Mouse (Mus musculus) left cerebral cortex, postnatal 10 days (tissue): ENCODE data around the gene Ror2. TPM values are rescaled to one million over a fixed set of nuclear protein-coding genes. Genes with fewer than 3 reads are reported as not detected.

ENCODE experiments used
- DNase-seq, 2 experiments: peaks; one replicate each; pipeline ENCODE4 v3.0.0; 2021 to 2022; ENCODE audit warnings: low spot score in 2 of 2, mixed read lengths in 1 of 2; ENCODE audit errors: extremely low spot score in 1 of 2
- intact Hi-C: fragments of 180-260 bp; cut with DNase I; formaldehyde crosslinking; loops from one replicate; pipeline ENCODE4 v1.15.1; 2025
- total RNA-seq, 2 experiments: library from RNA; stranded (reverse); gene quantifications; 2 replicates each; pipeline ENCODE4 v1.2.3; 2021

Ror2 gene
- total RNA-seq, 2 experiments from 2014 or later: 1.8 to 2.1 TPM

DNA sequence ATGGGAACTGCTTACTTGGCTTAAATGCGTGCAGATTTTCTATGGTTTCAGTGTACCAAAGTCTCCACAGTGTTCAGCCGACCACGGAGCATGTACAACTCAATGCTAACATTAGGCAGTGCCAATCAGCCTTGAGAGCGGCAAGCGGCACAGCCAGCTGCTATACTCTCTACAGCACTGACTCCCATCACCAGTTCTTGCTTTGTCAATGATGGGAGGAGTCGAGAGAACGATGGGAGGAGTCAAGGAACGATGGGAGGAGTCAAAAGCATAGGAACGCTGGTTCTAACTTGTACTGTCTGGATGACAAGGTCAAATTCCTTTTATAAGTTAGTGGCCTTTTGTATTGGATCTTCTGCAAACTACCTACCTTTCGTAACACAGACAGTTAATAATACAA lies 7.0 kb downstream of the Ror2 start:
- intact Hi-C loops: no loop called here
- no peak for DNase-seq

DNA sequence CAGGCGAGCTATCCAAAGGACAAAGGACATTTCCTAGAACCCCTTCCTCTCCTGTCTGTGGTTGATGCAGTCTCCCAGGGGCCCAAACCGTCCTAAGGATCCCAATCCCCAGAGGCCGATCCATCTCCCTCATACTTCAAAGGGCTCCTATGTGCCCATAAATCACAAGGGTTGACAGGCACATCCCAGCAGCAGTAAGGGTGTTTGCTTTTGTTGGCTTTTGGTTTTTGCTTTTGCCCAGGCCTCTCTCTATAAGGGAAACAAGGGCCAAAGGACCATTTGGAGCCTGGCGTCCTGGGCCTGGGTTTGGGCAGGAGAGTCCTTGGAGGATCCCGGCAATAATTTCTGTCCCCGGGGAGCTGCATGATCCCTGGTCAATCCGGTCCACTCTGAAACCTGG lies 9.5 kb downstream of the Ror2 start:
- DNase-seq: no peak
- intact Hi-C loops: no loop called here

DNA sequence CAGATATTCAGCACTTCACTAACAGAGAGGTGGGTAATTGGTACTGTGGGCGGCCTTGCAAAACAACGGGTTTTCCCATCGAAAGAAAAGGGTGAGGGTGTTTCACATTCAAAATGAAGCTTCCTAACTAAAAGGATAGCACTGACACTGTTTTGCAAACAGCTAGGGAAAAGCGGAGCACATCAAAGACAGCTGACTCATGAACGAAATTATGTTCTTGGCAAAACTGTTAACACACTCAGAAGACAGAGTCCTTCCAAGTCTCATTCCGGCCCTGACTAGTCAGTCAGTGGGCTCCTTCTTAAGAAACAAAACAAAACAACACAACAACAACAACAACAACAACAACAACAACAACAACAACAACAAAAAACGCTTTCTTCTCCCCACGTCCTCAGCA lies 10.1 kb downstream of the Ror2 start:
- intact Hi-C loops: no loop called here
- no peak for DNase-seq

DNA sequence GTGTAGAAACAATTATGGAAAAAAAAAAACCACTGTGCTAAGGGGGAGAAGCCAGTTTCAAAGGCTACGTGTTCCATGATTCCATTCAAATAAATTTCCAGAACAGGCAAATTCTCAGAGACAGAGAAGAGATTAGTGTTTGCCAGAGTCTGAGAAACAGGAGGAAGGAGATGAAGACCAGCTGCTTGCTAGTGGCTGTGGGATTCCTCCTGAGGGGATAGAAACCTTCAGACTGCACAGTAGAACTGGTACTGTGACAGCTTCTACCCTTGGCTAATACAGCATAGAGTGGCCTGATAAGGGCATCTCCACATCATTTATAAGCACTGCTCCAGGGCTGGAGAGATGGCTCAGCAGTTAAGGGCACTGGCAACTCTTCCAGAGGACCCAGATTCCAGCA lies 11.2 kb downstream of the Ror2 start:
- intact Hi-C loops: no loop called here
- DNase-seq: no peak

DNA sequence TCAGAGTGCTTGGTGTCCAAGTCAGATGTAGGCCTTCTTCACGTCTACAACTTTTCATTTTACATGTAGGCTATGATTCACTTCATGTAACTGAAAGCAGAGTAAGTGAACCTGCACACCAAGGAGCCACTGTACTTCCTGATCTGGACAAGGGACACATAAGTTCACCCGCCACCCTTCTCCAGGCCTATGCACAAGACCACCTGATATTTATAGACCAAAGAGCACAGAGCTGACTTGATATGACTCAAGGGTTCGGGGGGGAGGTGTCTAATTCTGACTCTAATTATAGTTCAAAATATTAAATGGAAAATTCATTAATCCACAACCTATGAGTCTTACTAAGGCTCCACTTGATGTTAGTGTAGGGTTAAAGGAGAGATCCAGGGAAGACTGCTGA lies 14.3 kb downstream of the Ror2 start:
- intact Hi-C loops: no loop called here
- no peak for DNase-seq

DNA sequence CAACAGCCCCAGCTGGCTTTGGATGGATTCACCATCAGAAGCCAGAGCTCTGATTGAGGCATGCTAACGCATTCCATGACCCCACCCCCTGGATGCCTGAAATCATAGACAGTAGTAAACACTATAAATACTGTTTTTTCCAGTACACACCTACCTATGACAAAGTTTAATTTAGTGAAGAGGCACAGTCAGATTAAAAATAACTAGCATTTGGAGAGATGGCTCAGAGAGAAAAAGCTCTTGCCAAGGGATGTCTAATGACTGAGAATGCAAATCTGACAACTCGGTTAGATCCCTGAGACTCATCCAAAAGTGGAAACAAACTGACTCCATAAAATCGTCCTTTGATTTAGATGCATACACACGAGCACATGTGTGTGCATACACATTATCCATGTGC lies 15.4 kb downstream of the Ror2 start:
- no peak for DNase-seq
- intact Hi-C loops: no loop called here

DNA sequence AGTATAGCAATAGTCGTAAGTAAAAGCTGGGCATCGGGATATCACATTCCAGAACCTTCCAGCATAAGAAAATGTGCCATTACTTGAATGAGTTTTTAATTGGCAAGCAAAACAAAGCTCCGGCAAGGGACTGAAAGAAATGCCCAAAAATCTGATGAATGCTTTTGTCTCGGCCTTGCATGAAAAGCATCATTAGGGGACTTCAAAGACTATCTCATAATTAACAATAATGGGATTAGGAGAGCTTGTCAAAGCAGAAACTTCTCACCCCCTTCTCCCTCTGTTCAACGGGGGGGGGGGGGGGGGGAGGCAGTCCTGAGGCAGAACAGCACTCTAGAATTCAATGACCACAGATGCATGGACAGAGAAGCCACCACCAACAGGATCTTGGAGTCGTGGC lies 17.4 kb downstream of the Ror2 start:
- intact Hi-C loops: no loop called here
- no peak for DNase-seq

DNA sequence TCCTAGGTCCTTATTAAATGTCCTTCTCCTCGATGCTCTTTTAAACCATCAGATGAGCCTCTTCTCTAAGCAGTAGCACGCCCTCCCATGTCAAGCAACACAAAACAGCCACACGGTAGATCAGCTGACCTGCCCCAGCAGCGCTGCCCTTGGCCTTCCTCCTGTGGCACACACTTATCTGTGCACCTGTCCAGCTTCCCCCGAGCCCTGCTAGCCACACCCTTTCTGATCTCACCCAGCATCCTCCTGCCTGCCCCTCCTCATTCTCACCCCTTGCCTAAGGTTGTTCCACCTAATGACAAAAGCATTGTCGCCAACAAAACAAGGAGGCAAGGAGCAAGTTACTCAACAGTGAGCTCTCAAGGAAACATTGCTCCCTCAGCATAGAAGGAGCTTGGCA lies 18.1 kb downstream of the Ror2 start:
- intact Hi-C loops: no loop called here
- no peak for DNase-seq

DNA sequence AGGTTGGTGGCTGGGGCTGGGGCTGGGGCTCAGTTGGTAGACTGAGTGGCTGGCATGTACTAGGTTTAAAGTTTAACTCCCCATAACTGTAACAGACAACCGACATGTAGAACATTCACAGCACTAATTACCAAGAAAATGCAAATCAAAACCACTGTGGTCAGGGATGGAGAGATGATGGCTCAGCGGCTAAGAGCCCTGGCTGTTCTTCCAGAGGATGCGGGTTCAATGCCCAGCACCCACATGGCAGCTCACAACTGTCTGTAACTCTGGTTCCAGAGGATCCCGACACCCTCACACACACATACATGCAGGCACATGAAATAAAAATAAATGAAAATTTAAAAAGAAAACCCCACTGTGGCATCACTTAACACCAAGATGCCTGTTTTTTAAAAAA lies 18.8 kb downstream of the Ror2 start:
- no peak for DNase-seq
- intact Hi-C loops: no loop called here

DNA sequence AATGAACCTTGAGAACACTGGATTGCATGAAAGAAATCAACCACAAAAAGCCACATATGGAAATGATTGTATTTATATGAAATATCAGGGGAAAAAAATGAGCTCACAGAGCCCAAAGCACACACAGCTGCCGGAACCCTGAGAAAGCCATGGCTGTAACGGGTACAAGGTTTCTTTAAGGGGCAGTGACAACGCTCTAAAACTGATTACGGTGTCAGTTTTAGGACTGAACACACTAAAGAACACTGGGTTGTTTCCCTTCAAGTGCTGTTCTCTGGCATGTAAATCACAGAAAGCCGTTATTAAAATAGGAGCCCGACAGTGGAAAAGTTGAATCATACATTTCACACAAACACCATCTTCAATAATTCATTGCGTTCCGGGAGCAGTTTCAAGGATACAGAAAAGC lies 19.4 kb downstream of the Ror2 start:
- DNase-seq: no peak
- intact Hi-C loops: no loop called here

DNA sequence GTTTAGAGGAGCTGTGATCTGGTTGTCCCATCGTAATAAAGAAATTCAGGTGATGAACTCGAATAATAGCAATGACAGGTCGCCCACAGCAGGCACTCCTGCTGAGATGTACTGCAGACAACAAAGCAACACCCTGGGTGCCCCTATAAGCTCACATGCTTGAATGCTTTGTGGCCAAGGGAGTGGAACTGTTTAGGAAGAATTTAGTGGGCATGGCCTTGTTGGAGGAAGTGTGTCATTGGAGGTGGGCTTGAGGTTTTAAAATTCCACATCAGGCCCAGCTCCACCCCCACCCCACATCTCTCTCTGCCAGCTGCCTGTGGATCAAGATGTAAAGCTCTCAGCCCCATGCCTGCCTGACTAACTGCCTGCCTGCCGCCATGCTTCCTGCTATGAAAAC lies 21.0 kb downstream of the Ror2 start:
- no peak for DNase-seq
- intact Hi-C loops: no loop called here

DNA sequence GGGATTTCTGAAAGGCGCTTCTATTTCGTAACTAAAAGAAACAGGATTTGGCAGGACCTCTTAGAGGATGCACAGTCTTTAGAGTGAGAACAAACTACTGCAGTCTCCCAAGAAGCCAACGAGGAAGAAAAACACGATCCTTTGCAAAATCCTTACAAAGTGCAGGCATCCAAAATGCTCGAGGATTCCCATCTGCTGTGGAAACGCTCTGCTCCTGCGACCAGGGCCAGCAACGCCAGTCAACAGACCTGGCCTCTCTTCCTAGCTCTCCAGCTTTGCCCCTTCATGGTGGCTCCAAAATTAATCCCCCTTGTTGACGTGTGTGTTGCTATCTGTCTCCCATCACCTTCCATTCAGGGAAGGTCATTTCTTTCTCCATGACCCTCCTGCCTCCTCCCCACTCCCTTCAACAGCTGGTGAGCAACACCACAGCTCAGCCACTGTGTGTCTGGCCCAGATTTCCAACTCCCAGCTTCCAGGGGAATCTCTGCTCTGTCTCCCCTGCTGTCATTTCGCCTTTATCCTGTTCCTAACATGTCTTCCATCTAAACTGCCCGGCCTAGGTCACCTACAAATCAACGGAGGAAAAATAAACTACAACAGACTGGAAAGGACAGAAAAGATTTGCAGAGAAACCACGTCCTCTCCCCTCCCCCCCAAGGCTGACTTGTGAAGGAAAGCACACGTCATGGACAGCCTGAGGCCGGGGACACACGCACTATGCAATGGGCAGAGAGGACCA lies 23.2 kb downstream of the Ror2 start:
- intact Hi-C loops: no loop called here
- DNase-seq: no peak

DNA sequence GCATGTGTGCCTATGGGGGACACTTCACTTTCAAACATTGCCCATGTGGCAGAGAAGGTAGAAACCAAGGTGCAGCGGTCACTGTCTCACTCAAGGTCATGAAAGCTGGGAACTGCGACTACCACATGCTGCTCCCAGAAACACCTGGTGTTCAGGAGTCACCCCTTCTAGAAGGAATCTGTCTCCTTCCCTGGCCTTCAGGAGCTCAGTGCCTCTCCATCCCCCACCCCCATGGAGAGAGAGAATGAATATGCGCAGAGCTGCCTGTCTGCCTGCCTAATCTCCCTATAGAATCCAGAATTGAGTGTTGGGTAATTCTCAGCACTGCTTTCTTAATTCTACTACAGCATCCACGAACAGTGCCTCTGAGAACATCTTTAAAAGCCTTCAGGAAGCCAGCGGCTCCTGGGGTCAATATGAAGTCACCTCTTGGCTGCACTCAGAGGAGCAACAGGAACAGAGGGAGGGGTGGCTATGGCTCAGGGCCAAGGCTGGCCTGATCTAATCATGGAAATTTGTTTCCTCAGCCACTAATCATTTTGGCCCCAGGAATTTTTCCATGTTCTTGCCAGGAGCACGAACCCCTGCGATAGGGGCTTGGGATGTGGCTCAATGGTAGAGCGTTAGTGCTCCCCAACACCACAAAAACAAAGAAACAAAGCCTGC lies 24.7 kb downstream of the Ror2 start:
- peak in 1 of 2 experiments; percentile 62 for DNase-seq
- intact Hi-C loops: no loop called here

DNA sequence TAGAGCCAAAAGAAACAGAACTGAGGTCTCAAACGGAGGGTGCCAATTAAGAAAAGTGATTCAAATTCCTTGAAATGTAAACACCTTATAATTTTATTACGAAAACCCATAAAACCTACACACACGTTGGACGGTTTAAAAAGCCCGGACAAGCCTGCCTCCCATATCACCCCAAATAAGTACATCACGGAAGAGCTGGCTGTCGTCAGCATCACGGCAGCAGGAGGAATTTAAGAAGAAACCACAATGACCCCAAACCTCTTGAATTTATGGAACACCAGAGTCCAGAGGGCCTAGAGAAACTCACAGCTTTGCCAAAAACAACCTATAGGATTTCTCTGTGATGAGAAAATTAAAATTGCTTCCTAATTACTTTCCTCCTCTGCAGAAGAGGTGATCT lies 27.0 kb downstream of the Ror2 start:
- intact Hi-C loops: no loop called here
- no peak for DNase-seq

DNA sequence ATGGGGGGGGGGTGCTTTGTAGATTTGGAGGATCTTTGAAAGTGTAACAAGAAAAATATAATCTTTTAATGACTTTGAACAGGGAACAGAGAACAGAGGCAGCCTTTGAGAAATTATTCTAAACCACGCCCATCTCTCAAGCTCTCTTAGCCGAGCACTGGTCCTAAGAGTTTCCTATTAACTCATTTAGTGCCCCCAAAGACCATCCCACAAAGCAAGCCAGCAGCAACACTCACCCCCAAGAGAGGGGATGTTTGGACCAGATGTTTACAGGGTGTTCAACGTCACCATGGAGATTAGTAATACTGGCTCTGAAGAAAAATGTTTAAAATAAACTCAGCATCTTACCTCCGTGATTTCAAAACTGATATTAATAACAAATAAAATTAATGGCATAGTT lies 27.4 kb downstream of the Ror2 start:
- no peak for DNase-seq
- intact Hi-C loops: no loop called here

DNA sequence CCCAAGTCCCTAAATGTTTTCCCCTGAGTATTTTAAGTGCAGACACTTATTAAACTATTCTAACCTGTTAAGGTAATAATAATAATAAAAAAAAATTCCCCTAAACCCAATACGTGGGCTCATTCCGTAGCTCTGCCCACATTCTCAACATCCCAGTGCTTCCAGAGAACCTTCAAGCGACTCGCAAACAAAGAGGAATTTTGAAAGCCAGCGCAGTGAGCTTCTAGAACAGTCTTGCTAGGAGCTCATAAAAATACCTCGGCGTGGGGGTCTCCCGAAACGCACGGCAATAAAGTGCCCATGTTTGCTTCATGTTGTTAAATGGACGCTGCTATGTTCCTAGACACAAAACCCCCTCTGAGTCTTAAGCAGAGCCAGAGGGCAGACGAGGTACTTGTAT lies 32.7 kb downstream of the Ror2 start:
- intact Hi-C loops: no loop called here
- no peak for DNase-seq

DNA sequence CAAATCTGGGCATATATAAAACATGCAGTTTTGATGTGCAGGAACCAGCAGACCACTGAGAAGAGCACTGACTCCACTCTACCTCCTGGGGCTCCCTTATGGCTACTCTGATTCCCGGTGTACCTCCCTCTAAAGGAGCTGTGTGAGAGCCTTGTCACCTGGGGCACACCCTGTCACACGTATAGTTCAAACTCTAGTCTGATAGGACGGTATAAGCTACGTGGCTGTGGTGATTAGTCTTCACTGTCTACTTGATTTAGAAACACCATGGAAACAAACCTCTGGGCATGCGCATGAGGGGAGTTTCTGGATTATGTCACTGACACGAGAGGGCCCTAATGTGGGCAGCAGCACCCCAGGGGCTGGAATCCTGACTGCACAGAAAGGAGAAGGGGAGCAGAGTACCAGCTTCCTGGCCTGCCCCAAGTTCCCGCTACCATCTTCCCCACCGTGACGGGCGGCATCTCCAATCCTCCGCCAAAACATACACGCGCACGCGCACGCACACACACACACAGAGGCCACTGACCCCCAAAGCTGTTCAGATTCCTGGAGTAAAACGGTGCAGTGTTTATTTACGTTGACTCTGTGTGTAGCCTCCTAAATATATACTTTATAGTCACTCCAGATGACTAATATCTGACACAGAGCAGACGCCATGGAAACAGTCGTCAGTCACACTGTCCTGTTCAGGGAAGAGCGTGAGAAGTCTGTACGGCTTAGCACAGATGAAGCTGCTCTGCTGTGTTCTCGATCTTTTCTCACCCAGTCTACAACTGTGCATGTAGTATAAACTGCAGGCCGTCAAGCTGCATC lies 37.1 kb downstream of the Ror2 start:
- intact Hi-C loops: no loop called here
- DNase-seq: no peak

DNA sequence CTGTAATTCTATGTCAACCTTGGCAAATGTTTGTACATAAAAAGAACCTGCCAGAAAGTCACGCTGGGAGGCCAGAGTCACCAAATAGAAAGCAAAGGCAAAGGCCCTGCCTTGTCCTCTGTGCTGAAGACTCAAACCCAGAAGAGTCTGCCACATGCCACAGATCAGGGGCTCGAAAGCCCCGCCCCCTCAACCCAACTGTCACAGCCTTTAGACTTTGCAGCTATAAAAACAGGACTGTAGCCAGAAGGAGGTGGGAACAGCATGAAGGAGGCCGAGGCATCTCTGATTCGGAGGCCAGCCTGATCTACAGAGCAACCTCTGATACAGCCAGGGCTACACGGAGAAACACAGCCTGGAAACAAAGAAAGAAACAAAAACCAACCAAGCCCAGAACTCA lies 37.8 kb downstream of the Ror2 start:
- intact Hi-C loops: no loop called here

DNA sequence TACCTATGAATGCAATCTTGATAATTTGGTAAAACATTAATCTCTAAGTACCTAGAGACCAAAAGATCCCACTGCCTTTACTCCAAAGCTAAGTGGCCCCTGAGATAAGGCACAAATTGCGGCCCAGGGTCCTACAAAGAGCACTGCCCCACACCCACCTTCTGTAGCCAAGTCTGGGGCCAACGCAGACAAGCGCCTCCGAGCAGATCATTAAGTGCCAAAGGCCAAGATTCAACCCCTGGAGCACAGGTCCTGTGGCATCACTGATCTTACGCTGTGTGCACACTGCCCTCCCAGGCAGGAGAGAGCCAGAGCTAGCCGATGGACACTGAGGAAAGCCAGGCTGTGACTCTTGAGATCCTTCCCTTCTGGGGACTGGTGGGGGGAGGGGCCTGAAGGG lies 38.7 kb downstream of the Ror2 start:
- DNase-seq: no peak
- intact Hi-C loops: no loop called here

More for the DNA sequence above, 37.8 kb downstream of the Ror2 start:
- DNase-seq: no peak

DNA sequence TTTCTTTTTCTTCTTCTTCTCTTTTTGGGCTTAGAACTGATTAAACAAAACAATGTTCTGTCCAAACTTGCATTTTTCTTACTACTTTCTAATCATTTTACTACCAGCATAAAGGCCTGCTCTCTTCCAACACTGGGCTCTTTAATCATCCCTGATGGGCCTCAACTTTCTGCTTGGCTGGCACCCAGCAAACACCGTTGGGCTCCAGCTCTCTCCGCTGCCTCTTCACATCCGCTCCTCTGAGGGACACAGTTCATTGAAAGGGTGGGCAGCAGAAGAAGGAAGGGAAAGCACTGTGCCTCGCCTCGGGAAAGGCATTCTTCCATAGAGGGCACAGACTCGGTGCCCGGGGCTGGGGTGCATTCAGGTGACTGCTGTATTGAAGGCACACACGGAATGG lies 41.8 kb downstream of the Ror2 start:
- intact Hi-C loops: no loop called here
- DNase-seq: no peak
